Mouse (Mus musculus) intestine, postnatal 0 days (tissue): Measurements from ENCODE around the gene Mfap3. TPM values are rescaled to one million over a fixed set of nuclear protein-coding genes. Genes with fewer than 3 reads are reported as not detected.
"Not testable (repeated sequence)": the region's sequence is repeated elsewhere in the genome, so short reads cannot be mapped to it uniquely, and the experiment has no call there.

ENCODE experiments used
- ATAC-seq: fragments of 200-750 bp; cut with Nextera tagmentation; 2 replicates; pipeline ENCODE4 v1.8.0; 2017; ENCODE audit warnings: mild to moderate bottlenecking, moderate TSS enrichment, moderate library complexity
- H3K27ac ChIP-seq: fragments of 300-500 bp; sonication (generic); 2 replicates; pipeline ENCODE4 v1.5.1; 2014; ENCODE audit warnings: mild to moderate bottlenecking, low read depth, low read length, moderate library complexity
- H3K27me3 ChIP-seq: fragments of 300-500 bp; sonication (generic); replicated peaks from 2 replicates; pipeline ENCODE4 v1.6.1; 2014; ENCODE audit warnings: low read length, mixed read lengths; ENCODE audit not compliant: control insufficient read depth, insufficient read depth
- H3K36me3 ChIP-seq: fragments of 300-500 bp; sonication (generic); 2 replicates; pipeline ENCODE4 v1.6.1; 2014; ENCODE audit warnings: mild to moderate bottlenecking, moderate library complexity; ENCODE audit not compliant: control insufficient read depth, insufficient read depth
- H3K4me1 ChIP-seq: fragments of 300-500 bp; sonication (generic); replicated peaks from 2 replicates; pipeline ENCODE4 v1.6.1; 2014; ENCODE audit warnings: antibody characterized with exemption, low read length, mixed read lengths; ENCODE audit not compliant: control insufficient read depth, insufficient read depth
- H3K4me2 ChIP-seq: fragments of 300-500 bp; sonication (generic); replicated peaks from 2 replicates; pipeline ENCODE4 v1.6.1; 2014; ENCODE audit warnings: low read depth, mild to moderate bottlenecking, moderate library complexity
- H3K4me3 ChIP-seq: fragments of 300-500 bp; sonication (generic); 2 replicates; pipeline ENCODE4 v1.5.1; 2014; ENCODE audit warnings: low read depth, low read length
- H3K9ac ChIP-seq: fragments of 300-500 bp; sonication (generic); 2 replicates; pipeline ENCODE4 v1.6.1; 2014; ENCODE audit warnings: mild to moderate bottlenecking, low read depth, low read length
- H3K9me3 ChIP-seq: fragments of 300-500 bp; sonication (generic); 2 replicates; pipeline ENCODE4 v1.6.1; 2016; ENCODE audit warnings: mixed run types; ENCODE audit not compliant: control insufficient read depth
- CTCF ChIP-seq: sonication (generic); IDR thresholded peaks from 2 replicates; pipeline ENCODE4 v1.5.1; 2016; ENCODE audit warnings: low read depth, mild to moderate bottlenecking, control low read depth, antibody characterized with exemption, moderate library complexity
- WGBS: fragments of 180-500 bp; shearing (Covaris S2); extraction: QIAGEN DNeasy Blood & Tissue Kit; methylation state at CpG from one replicate; pipeline ENCODE4 v1.1.7; 2014; 5-methylcytosine and 5-hydroxymethylcytosine counted together
- polyA plus RNA-seq: library from polyadenylated mRNA; unstranded; fragments of >200 nt; fragmentation: Nextera tagmentation; extraction: Ambion mirVana; gene quantifications from 2 replicates; pipeline ENCODE4 v1.2.1, GENCODE M21; 2015

Gene Mfap3
- polyA plus RNA-seq, 1 experiment from 2014 or later, result 31.9 TPM

- H3K36me3 ChIP-seq, result no peaks in the 10 kb centered on the region
- TF ChIP-seq CTCF, result no peak
These were observed 34.7 kb downstream of the Mfap3 start for GRCm38 (mm10) chr11:57553015-57553780.

GRCm38 (mm10) chr11:57557936-57558335 is 39.5 kb downstream of the Mfap3 start:
- H3K9me3 ChIP-seq, H3K27me3 ChIP-seq, H3K36me3 ChIP-seq, ATAC-seq, H3K9ac ChIP-seq, H3K27ac ChIP-seq, H3K4me1 ChIP-seq, H3K4me2 ChIP-seq, H3K4me3 ChIP-seq: not testable (repeated sequence)
- 95% methylated on average over 9 of the region's 10 CpGs for WGBS

More at GRCm38 (mm10) chr11:57553015-57553780, 34.7 kb downstream of the Mfap3 start:
- Histone ChIP-seq H3K4me3 (no peak overlapping the region), H3K27ac (no peak overlapping the region), H3K9ac (no peak overlapping the region), H3K9me3 (no peaks in the 10 kb centered on the region), H3K27me3 (no peaks in the 10 kb centered on the region), H3K4me1 (no peaks in the 10 kb centered on the region), H3K4me2 (no peak overlapping the region)
- no peak for ATAC-seq
- 82% methylated on average over 9 of the region's 9 CpGs for WGBS

- H3K4me2 ChIP-seq, result no peak overlapping the region
- H3K27ac ChIP-seq, result no peak overlapping the region
- no peak for ATAC-seq
- H3K36me3 ChIP-seq, result no peaks in the 10 kb centered on the region
- H3K27me3 ChIP-seq, result no peaks in the 10 kb centered on the region
- 0 out of 2 replicates have a peak, but pooled peaks cover under 1% of the 10 kb centered on the region for H3K9me3 ChIP-seq
- no peak overlapping the region for H3K4me3 ChIP-seq
- TF ChIP-seq CTCF, result no peak
- no peak overlapping the region for H3K9ac ChIP-seq
- WGBS, result 65% methylated on average over 12 of the region's 12 CpGs
- H3K4me1 ChIP-seq, result no peaks in the 10 kb centered on the region
These were observed 46.1 kb downstream of the Mfap3 start for GRCm38 (mm10) chr11:57564564-57564963.

- no peak for TF ChIP-seq CTCF
- WGBS, result 53% methylated on average over 18 of the region's 18 CpGs
- H3K4me3 ChIP-seq, result no peak overlapping the region
These were observed 47.9 kb downstream of the Mfap3 start for GRCm38 (mm10) chr11:57566091-57567035.

GRCm38 (mm10) chr11:57568950-57569490 is 50.6 kb downstream of the Mfap3 start:
- TF ChIP-seq CTCF, result no peak
- H3K9me3 ChIP-seq, result 0 out of 2 replicates have a peak, but pooled peaks cover 2% of the 10 kb centered on the region
- no peak overlapping the region for H3K4me3 ChIP-seq
- ATAC-seq, result 0 out of 2 replicates have a peak, but pooled peaks have one; percentile 33
- H3K36me3 ChIP-seq, result no peaks in the 10 kb centered on the region
- 0 out of 2 replicates have a peak, but pooled peaks cover 3% of the 10 kb centered on the region for H3K4me1 ChIP-seq
- WGBS, result 59% methylated on average over 2 of the region's 2 CpGs
- H3K27me3 ChIP-seq, result no peaks in the 10 kb centered on the region
- H3K27ac ChIP-seq, result no peak overlapping the region
- no peak overlapping the region for H3K9ac ChIP-seq
- H3K4me2 ChIP-seq, result no peak overlapping the region

More at GRCm38 (mm10) chr11:57566091-57567035, 47.9 kb downstream of the Mfap3 start:
- no peaks in the 10 kb centered on the region for H3K27me3 ChIP-seq
- 0 out of 2 replicates have a peak, but pooled peaks cover 2% of the 10 kb centered on the region for H3K9me3 ChIP-seq
- no peaks in the 10 kb centered on the region for H3K4me1 ChIP-seq
- ATAC-seq, result no peak
- H3K4me2 ChIP-seq, result no peak overlapping the region
- no peaks in the 10 kb centered on the region for H3K36me3 ChIP-seq
- no peak overlapping the region for H3K27ac ChIP-seq
- no peak overlapping the region for H3K9ac ChIP-seq

- Histone ChIP-seq H3K4me1 (0 out of 2 replicates have a peak, but pooled peaks cover 3% of the 10 kb centered on the region), H3K36me3 (no peaks in the 10 kb centered on the region), H3K4me2 (no peak overlapping the region), H3K4me3 (no peak overlapping the region), H3K9me3 (0 out of 2 replicates have a peak, but pooled peaks cover 2% of the 10 kb centered on the region), H3K27ac (no peak overlapping the region), H3K27me3 (no peaks in the 10 kb centered on the region), H3K9ac (no peak overlapping the region)
- WGBS, result 77% methylated on average over 3 of the region's 3 CpGs
- no peak for TF ChIP-seq CTCF
- no peak for ATAC-seq
These were observed 52.6 kb downstream of the Mfap3 start for GRCm38 (mm10) chr11:57571035-57571434.
